Mouse (Mus musculus) forelimb bud, embryonic 11.5 days (tissue): ENCODE measurements around the gene Oas1d.
"Not testable (repeated sequence)": the region's sequence is repeated elsewhere in the genome, so short reads cannot be mapped to it uniquely, and the experiment has no call there.

Experiments used
- DNase-seq: peaks from one replicate; pipeline ENCODE4 v3.0.0-alpha.2; 2012; ENCODE audit warnings: low read depth, low spot score

The Oas1d gene

GRCm38 (mm10) chr5:120914204-120914603 lies at the start of gene Oas1d:
Oas1d (plus strand) TSS chr5:120914536.
- not testable (repeated sequence) for DNase-seq

- DNase-seq = no peak
These were observed 48.9 kb upstream of the Oas1d start for GRCm38 (mm10) chr5:120865336-120865860.

- DNase-seq = no peak
These were observed 44.8 kb upstream of the Oas1d start for GRCm38 (mm10) chr5:120869436-120870015.

- no peak for DNase-seq
These were observed 44.3 kb upstream of the Oas1d start for GRCm38 (mm10) chr5:120870081-120870480.

DNA sequence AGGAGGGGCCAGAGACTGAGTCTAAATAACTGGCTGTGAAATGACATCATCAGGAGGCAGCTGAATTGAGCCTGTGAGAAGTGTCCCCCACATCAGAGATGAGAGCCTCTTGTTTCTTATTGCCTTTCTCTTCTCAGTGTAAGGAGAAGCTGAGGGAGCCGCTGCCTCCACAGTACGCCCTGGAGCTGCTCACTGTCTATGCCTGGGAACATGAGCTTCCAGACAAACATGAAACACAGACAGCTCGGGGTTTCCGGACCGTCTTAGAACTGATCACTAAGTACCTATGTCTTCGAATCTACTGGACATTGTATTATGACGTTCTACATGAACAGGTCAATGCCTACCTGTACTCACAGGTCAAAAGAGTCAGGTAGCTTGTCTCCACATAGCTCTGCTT lies 43.6 kb upstream of the Oas1d start:
- DNase-seq = no peak

DNA sequence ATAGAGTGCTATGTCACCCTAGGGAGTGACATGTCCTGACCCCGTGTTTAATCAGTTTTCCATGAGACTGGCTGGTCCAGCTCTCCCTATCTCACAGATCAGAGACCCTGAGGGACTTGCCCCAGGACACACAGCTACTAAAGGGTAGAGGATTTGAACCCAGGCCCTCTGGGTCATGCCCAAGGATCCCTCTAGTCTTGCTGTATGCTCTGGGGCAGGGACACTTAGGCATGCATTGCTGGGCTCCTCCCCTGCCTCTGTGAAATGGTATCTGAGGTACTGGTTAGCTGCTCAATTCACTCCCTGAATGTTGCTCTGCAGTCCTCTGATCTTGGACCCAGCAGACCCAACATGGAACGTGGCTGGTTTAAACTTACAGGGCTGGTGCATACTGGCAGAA lies 42.9 kb upstream of the Oas1d start:
- no peak for DNase-seq

- not testable (repeated sequence) for DNase-seq
These were observed 37.5 kb upstream of the Oas1d start for GRCm38 (mm10) chr5:120876839-120877238.

GRCm38 (mm10) chr5:120877407-120877806 lies 36.9 kb upstream of the Oas1d start:
- DNase-seq = not testable (repeated sequence)

DNA sequence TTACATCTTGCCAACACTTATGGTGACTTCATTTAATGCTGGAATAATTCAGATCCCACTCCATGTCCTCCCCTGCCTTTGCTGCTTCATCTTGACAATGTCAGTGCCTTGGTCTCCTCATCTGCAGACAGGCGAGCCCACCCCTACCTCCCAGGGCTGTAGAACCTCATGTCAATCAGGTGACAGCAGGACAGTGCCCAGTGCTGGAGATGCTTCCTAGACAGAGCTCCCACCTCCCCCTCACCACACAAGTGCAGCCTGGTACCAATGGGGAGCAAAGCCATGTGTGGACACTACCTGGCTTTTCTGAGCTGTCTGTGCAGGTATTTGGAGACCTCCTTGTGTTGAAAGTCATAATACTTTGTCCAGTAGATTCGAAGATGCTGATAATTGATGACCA lies 35.5 kb upstream of the Oas1d start:
- not testable (repeated sequence) for DNase-seq

DNA sequence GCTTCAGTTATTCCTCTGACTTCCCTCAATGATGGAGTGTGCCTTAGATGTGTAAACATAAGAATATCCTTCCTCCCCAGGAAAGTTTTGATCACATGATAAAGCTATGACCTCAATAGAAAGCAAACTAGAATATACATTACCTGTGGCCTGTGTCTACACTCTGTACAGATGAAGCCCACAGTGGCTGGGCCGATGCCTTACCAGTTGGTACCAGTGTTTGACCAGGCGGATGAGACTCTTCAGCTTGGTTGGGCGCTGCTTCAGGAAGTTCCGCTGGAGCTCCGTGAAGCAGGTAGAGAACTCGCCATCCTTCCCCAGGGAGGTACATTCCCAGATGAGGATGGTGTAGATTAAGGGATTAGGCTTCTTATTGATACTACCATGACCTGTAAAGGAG lies 32.7 kb upstream of the Oas1d start:
- not testable (repeated sequence) for DNase-seq

DNA sequence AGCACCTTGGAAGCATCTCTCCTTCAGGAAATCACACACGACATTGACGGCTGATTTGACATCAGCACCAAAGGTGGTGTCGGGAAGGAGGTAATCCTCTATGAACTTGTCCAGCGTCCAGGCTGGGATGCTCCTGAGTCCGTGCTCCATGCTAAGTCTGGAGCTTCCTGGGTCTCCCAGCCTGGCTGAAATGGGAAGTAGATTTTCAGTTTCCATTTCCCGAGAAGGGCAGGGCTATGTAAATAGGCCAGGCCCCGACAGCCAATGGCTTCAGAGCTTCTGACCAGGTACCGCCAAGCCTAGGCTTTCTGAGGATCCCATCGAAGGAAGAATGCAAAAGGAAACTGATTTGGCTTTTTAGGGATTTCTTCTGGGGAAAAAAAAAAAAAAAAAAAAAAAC lies 26.9 kb upstream of the Oas1d start, which contains the start of gene Oas1g:
Gene Oas1g, minus strand, starts transcription at position 201 of the 400 bp plus-strand sequence.
- DNase-seq = not testable (repeated sequence)

DNA sequence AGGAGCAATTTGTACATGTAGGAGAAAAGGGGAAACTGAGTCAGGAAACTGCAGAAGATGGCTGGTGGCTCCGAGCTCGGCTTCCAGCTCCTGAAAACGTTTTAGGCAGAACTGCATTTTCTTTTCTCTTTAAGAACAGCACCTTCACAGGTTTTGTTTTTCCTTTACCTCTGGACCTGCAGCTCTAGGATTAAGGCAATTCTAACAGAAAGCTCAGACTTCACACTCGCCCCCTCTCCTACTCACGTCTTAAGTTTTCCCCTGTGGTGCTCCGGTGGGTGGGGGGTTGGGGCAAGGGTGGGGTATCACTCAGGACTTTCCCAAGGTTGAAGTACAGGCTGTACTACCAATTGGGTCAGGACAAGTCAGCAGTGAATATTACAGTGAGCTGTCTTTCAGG lies 26.5 kb upstream of the Oas1d start:
- DNase-seq = no peak

DNA sequence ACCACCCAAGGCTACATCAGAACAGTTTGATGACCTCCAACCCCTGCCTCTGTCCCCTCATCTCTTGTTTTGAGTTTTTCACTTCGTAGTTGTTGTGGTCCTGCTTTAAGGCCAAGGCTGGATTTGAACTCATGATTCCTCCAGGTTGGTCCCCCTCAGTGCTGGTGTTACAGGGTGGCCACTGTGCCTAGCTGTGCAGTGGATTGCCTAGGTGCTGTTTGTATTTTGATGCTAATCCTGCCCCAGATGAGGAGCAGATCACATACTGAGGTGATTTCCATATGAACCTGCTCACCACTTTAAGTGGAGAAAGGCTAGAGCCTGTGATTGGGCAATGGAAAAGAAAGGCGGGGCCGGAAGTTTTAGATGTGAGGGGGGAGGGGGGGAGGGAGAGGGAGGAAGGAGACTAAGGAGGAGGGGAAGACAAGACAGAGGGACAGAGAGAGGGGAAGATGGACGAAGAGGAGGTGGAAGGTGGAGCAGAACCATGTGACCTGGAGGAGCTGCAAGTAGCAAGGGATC lies 26.0 kb upstream of the Oas1d start:
- DNase-seq = not testable (repeated sequence)

- DNase-seq = no peak
These were observed 24.3 kb upstream of the Oas1d start for GRCm38 (mm10) chr5:120890026-120890425.

DNA sequence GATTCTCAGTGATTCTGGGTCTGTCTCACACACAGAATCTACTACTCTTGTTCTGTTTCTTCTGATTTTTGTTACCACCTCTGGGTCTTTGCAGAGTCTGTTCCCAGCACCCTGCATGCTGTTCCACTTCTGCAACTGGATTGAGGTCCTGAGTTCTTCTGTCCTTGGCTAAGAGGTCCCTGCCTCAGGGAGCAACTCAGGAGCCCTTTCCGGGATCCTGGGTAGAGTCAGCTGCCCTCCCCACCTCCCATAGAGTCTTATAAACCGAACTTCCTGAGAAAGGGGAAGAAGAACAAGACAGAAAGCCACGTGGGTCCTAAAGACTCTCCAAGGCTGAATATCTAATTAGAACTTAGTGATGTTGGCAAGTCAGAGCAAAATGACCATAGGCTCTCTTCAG lies 23.3 kb upstream of the Oas1d start:
- no peak for DNase-seq

DNA sequence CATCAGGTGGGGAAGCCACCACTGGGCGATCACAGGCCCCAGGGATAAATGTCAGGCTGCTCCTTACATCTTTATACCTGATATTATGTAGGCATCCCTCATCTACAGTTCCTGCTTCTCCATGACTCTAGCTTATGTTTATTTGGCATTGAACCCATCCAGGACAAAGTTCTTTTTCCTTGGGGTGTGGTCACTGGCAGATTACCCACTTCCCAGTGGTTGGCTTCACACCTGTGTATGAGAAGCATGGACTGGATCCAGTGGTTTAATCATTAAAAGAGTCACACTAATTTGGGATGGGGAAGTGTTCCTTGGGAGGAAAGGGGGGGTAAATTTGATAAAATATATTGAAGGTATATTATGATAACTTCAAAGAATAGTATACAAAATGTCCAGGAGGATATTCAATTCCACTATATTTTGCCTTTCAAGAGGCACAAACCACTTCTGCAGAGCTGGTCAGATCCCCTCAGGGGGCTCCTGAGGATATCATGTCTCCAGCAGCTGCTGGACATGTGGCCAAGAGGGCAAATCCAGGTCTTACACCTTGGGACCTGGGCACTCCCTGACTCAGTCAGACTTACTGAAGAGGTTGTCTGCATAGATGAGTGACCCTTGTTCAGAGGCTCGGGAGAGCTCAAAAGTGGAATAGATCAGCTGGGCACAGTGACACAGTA lies 22.6 kb upstream of the Oas1d start:
- not testable (repeated sequence) for DNase-seq

GRCm38 (mm10) chr5:120892243-120892660 lies 22.1 kb upstream of the Oas1d start:
- no peak for DNase-seq

GRCm38 (mm10) chr5:120893866-120894265 lies 20.5 kb upstream of the Oas1d start:
- DNase-seq = not testable (repeated sequence)

DNA sequence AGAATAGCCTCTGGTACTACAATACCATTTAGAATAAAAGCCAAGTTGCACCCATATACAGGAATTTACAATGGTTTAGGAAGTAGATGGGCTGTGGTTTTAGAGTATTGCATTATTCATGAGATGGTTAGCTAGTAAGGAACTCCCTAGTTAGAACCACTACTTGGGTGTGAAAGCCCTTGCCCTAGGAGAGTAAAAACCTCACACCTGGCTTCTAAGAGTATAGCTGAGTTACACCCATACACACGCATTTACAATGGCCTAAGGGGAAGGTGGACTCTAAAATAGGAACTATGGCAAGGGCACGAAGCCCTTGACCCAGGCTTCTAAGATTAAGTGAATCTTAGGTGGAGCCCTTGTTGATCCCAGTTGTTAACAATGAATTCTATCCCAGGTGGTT lies 19.6 kb upstream of the Oas1d start:
- not testable (repeated sequence) for DNase-seq

DNA sequence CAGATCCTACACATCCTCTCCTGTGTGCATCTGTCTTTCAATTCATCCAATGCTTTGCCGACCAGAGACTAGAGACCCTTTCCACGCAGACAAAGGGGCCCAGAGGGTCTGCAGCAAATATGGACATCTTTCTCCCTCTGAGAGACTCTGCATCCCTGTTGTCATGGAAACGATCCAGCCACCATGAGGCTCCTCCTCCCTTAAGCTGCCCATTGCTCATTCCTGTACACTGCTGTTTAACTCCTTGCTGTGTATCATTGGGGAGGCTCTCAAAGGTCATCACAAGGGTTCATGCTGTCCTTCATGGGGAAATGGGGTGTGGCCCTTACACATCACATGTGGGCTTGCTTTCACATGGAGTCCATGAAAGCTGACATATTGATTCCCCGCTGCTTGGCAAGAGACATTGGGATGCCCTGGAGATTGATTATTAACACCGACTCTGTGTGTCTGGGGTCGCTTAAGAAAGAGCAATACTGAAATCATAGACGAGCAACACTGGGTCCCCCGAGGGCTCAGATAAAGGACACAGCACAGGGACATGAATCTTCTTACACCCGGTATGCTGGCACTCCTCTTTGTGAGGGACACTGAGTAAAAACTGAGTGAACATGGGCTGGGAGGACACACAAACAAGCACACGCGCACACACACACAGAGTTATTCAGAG lies 19.0 kb upstream of the Oas1d start:
- no peak for DNase-seq

DNA sequence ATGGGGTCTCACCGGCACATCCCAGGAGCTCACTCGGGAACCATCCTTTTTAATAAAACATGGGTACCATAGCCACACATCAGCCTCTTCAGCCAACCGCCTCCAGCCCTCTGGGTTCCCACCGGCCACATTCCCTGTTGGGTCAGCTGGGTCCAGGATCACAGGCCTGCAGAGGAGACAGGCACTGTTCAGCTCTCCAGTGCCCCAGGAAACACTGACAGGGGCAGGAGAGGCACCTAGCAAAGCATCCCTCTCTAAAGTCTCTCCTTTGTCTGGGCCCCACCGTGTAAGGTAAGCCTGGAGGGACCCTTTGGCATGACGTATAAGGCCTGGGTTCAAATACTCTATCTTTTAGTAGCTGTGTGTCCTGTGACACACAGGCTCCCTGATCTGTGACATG lies 16.0 kb upstream of the Oas1d start:
- no peak for DNase-seq

DNA sequence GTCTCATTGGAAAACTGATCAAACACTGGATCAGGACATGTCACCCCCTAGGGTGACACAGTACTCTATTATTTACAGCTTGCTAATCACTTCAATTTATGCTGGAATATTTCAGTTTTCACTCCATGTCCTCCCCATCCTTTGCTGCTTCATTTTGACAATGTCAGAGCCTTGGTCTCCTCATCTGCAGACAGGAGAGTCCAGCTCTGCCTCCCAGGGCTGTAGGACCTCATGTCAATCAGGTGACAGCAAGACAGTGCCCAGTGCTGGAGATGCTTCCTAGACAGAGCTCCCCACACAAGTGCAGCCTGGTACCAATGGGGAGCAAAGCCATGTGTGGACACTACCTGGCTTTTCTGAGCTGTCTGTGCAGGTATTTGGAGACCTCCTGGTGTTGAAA lies 15.6 kb upstream of the Oas1d start:
- no peak for DNase-seq
